ENCODE assay signal across 18 mouse cellular contexts in the genomic region with DNA sequence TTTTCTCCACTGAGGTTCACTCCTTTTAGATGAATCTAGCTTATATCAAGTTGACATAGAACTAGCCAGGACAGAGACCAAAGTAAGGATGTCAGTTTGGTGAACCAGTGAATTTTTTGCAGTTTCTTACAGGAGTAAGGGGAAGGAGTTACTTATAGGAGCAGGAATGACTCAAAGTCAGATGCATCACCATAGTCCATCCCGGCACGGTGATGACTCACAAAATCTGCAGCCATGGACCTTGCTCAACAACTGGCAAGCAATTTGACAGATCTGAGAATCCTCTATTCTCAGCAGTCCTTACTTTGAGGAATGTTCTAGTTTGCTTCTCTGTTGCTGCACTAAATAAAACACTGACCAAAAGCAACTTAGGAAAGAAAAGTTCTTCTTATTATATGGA.
DNase-seq lines count a peak whose midpoint lies in the region.
"Had no signal": no experiment of that assay in that cellular context is flagged by ENCODE, and none has a peak within 500 bp of the region (broad histone marks: within the 10 kb centered on the region; RNA-seq: fewer than 3 reads in every experiment).

No protein-coding gene starts in this region.

- DNase-seq in frontal cortex, adult 2 months (ENCODE audit: extremely low spot score in 1 of 2, low spot score in 1 of 2) = peak; percentile 16 to 63
- DNase-seq in frontal cortex, postnatal 14 days (ENCODE audit: low spot score in 2 of 2) = no peak
- DNase-seq in right cerebral cortex, adult 2 months (ENCODE audit: low spot score in 2 of 2) = peak; percentile 38 to 44
- DNase-seq in right cerebral cortex, postnatal 25 days = no peak
- peak; percentile 36 for DNase-seq in adrenal gland, postnatal 14 days
- peak; percentile 5 for DNase-seq in fibroblast of lung, adult 2 months (ENCODE audit: low read depth)
- DNase-seq in urinary bladder, adult 18-20 months (ENCODE audit: low spot score in 2 of 2) = no peak
- no peak for DNase-seq in B cell, adult 2 months
- DNase-seq: cerebellum, adult 8-10 months; cerebellum, postnatal 25 days; gastrocnemius, postnatal 25 days; heart, adult 18-20 months; heart, postnatal 4 days; kidney, adult 9 months; kidney, postnatal 10 days; layer of hippocampus, postnatal 36 days; thymus, adult 2 months; thymus, postnatal 36 days had no signal

Comparison
In these comparisons a context has a peak if more than half of its experiments do, and no peak if none do; other contexts are left out.
1. DNase-seq: peak in frontal cortex, adult 2 months (2 of 2), right cerebral cortex, adult 2 months (2 of 2), adrenal gland, postnatal 14 days (single experiment) and fibroblast of lung, adult 2 months (single experiment); none in frontal cortex, postnatal 14 days (0 of 2), right cerebral cortex, postnatal 25 days (single experiment), urinary bladder, adult 18-20 months (0 of 2) and B cell, adult 2 months (0 of 2).